Mouse (Mus musculus) liver, adult 2 months (tissue): ENCODE results near the gene Rab31. TPM values are rescaled to one million over a fixed set of nuclear protein-coding genes. Genes with fewer than 3 reads are reported as not detected.

ENCODE experiments used
- DNase-seq: peaks from one replicate; pipeline ENCODE4 v3.0.0-alpha.2; 2011; ENCODE audit warnings: low read depth, low spot score; ENCODE audit errors: extremely low read depth
- H3K27ac ChIP-seq: fragments of 200-500 bp; replicated peaks from 2 replicates; pipeline ENCODE4 v1.5.1; 2012; ENCODE audit warnings: low read depth, mild to moderate bottlenecking, control low read depth, inconsistent platforms, low read length; ENCODE audit not compliant: insufficient read depth
- H3K27me3 ChIP-seq: fragments of 200-500 bp; 2 replicates; pipeline ENCODE4 v1.6.1; 2012; ENCODE audit warnings: mild to moderate bottlenecking, moderate library complexity, low read length, inconsistent platforms; ENCODE audit not compliant: control insufficient read depth, insufficient read depth
- H3K36me3 ChIP-seq: fragments of 200-500 bp; 2 replicates; pipeline ENCODE4 v1.6.1; 2012; ENCODE audit warnings: low read length, inconsistent platforms; ENCODE audit not compliant: control insufficient read depth, insufficient read depth
- H3K4me1 ChIP-seq: fragments of 200-500 bp; 2 replicates; pipeline ENCODE4 v1.6.1; 2011; ENCODE audit warnings: low read length; ENCODE audit not compliant: control insufficient read depth, insufficient read depth
- H3K4me3 ChIP-seq: fragments of 200-500 bp; 2 replicates; pipeline ENCODE4 v1.5.1; 2011; ENCODE audit warnings: low read depth, mild to moderate bottlenecking, control low read depth, low read length, moderate library complexity; ENCODE audit not compliant: insufficient read depth
- H3K79me2 ChIP-seq: fragments of 200-500 bp; 2 replicates; pipeline ENCODE4 v1.6.1; 2012; ENCODE audit warnings: inconsistent platforms, mild to moderate bottlenecking, low read length, moderate library complexity; ENCODE audit not compliant: control insufficient read depth, insufficient read depth
- H3K9ac ChIP-seq: fragments of 200-500 bp; 2 replicates; pipeline ENCODE4 v1.6.1; 2012; ENCODE audit warnings: low read depth, mild to moderate bottlenecking, control low read depth, inconsistent platforms, low read length
- CTCF ChIP-seq: fragments of 200-500 bp; IDR thresholded peaks from 2 replicates; pipeline ENCODE4 v1.5.1; 2011; ENCODE audit warnings: low read depth, low read length, control low read depth
- POLR2A ChIP-seq: fragments of 200-500 bp; IDR thresholded peaks from 2 replicates; pipeline ENCODE4 v1.6.1; 2011; ENCODE audit warnings: low read length, control low read depth; ENCODE audit not compliant: insufficient read depth; ENCODE audit errors: extremely low read depth
- WGBS: fragments of 180-500 bp; shearing (Covaris S2); methylation state at CpG from one replicate; pipeline ENCODE4 v1.1.7; 2018; 5-methylcytosine and 5-hydroxymethylcytosine counted together
- polyA plus RNA-seq: library from polyadenylated mRNA; depleted of rRNA; stranded (reverse); fragments of >200 nt; gene quantifications from 2 replicates; pipeline ENCODE4 v1.2.3, GENCODE M21; 2012
- total RNA-seq: library from RNA; depleted of rRNA; stranded (reverse); fragments of >200 nt; gene quantifications from 2 replicates; pipeline ENCODE4 v1.2.3, GENCODE M21; 2014

The Rab31 gene
- total and polyA plus RNA-seq, 2 experiments: 3.5 to 5.4 TPM

DNA sequence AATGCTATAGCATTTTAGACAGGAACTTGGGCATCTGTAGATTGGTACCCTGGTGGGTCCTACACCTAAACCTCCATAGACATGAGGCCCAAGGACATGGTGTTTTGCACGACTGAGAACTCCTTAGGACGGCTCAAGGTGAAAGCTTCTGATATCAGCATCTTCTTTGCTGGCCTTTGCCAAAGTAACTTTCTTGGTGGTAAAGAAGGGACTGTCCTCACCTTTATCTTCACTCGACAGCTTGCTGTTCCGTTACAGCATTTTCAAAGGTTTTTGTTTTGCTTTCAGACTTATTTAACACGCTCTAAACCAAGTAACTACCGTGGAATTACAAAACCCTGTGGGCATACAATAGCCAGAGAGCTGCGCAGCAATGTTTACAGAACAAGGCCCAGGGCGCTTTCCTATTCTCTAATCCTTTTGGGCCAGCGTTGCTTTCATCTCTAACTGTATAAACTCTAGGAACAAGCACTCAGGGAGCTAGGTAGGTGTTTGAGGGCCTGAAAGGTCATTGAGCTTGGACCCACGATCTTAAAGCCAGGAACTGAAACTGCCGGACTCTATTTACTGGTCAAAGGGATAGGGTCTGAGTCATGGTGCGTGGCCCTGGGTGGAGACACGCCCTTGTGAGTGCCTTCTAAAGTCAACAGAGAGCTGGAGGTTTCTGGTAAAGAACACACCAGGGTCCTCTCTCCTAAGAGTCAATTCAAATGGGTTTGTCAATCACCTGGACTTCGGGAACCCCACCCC lies 109.0 kb downstream of the Rab31 start:
- TF ChIP-seq CTCF: no peak
- TF ChIP-seq POLR2A: no peak
- 58% methylated on average over 14 of the region's 14 CpGs for WGBS
- Histone ChIP-seq H3K36me3 (no peaks in the 10 kb centered on the region), H3K4me1 (peaks cover 11% of the 10 kb centered on the region), H3K4me3 (no peak overlapping the region), H3K27ac (no peak overlapping the region), H3K27me3 (no peaks in the 10 kb centered on the region), H3K9ac (no peak overlapping the region), H3K79me2 (no peaks in the 10 kb centered on the region)
- peak; percentile 15 for DNase-seq

DNA sequence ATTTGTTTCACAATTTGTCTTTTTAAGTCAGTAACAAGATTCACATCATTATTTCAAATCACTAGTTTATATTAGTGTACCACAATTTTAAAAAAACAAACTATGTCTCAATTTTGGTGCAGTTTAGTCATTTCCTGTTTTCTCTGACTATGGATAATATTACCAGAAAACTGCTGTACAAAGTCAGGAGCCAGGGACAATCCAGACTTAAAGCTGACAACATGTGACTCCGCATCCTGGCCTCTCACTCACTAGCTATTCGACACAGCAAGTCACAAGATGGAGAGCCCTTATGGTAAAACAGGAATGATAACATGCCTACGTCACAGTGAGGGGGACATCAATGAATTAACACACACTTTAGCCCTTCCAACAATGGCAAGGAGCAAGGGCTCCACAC lies 109.9 kb downstream of the Rab31 start:
- H3K27ac ChIP-seq: no peak overlapping the region
- H3K79me2 ChIP-seq: no peaks in the 10 kb centered on the region
- H3K4me1 ChIP-seq: peaks cover 11% of the 10 kb centered on the region
- H3K27me3 ChIP-seq: no peaks in the 10 kb centered on the region
- H3K36me3 ChIP-seq: no peaks in the 10 kb centered on the region
- DNase-seq: no peak
- TF ChIP-seq CTCF: no peak
- no peak for TF ChIP-seq POLR2A
- no peak overlapping the region for H3K4me3 ChIP-seq
- no peak overlapping the region for H3K9ac ChIP-seq
- 82% methylated on average over 3 of the region's 3 CpGs for WGBS

DNA sequence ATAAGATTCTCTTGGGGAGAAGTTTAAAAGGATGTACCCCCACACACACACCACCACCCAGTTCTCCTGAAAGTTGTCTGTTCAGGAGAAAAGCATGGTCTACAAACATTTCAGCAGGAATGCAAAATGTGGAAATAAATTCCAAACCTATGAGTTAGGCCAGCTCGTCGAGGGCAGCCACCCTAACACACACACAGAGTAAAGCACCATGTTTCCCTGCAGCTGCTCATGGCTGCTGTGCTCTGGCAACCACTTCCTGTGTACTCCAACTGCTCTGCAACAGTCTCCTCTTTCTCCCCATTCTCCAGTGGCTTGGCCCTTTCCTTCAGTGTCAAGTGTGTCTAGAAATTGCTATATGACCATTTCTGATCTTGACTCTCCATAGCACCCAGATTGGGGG lies 114.1 kb downstream of the Rab31 start:
- Histone ChIP-seq H3K4me3 (no peak overlapping the region), H3K9ac (no peak overlapping the region), H3K27me3 (no peaks in the 10 kb centered on the region), H3K27ac (no peak overlapping the region), H3K4me1 (peaks cover 3% of the 10 kb centered on the region; the same call in 1 of the 2 replicates), H3K79me2 (no peaks in the 10 kb centered on the region), H3K36me3 (no peaks in the 10 kb centered on the region)
- WGBS: 75% methylated on average over 2 of the region's 2 CpGs
- DNase-seq: no peak
- no peak for TF ChIP-seq CTCF
- no peak for TF ChIP-seq POLR2A

DNA sequence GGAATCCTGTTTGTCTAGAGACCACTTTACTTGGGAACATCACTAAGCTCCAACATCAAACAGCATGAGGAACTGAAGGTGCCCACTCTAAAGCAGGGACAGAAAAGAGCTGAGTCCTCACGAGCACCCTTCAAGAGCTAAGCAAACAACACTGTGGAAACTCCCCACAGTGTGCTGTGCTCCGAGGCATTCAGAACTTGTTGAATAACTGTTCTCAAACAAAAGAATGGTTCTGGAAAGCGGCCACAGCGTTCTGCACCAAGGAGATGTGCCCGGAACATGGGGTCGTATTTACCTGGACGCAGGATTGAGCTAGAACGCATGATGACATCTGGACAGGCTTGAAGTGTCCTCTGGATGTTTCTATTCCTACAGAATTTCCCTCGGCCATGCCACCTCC lies 114.6 kb downstream of the Rab31 start:
- Histone ChIP-seq H3K79me2 (no peaks in the 10 kb centered on the region), H3K4me3 (no peak overlapping the region), H3K4me1 (peaks cover 3% of the 10 kb centered on the region; the same call in 1 of the 2 replicates), H3K27ac (no peak overlapping the region), H3K27me3 (no peaks in the 10 kb centered on the region), H3K9ac (no peak overlapping the region), H3K36me3 (no peaks in the 10 kb centered on the region)
- 84% methylated on average over 9 of the region's 9 CpGs for WGBS
- DNase-seq: no peak
- TF ChIP-seq POLR2A: no peak
- TF ChIP-seq CTCF: no peak

DNA sequence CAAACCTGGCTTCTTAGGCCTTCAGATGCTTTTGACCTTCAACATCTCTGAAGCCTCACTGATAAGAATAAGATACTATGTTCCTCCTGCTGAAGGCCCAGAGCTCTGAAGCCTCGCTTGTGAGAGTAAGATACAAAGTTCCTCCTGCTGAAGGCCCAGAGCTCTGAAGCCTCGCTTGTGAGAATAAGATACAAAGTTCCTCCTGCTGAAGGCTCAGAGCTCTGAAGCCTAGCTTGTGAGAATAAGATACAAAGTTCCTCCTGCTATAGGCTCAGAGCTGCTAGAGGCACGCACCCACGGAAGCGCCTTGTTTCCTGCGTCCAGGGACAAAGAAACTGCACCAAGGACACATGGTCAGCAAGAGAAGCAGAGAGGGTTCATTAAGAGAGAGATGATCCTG lies 115.8 kb downstream of the Rab31 start:
- Histone ChIP-seq H3K27me3 (no peaks in the 10 kb centered on the region), H3K9ac (no peak overlapping the region), H3K4me1 (no peaks in the 10 kb centered on the region), H3K27ac (no peak overlapping the region), H3K4me3 (no peak overlapping the region), H3K79me2 (no peaks in the 10 kb centered on the region), H3K36me3 (no peaks in the 10 kb centered on the region)
- DNase-seq: no peak
- WGBS: 79% methylated on average over 6 of the region's 6 CpGs
- TF ChIP-seq POLR2A (no peak), CTCF (no peak)

DNA sequence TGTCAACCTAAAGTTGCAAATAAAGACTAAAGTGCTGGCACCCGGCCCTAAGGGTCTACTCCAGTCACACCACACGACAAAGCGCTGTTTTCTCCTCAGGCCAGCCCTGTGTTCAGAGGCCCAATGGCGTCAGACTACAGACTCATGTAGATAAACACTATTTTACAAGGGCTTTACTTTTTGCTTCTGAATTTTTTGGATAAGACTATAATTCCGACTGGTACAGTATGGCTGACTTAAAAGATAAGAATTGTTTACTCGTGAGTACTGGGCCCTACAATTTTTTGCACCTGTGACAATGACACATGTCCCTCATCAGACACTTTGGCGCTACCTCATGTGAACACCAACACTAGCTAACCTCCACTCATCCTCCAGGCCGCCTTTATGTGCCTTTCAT lies 116.5 kb downstream of the Rab31 start:
- H3K27ac ChIP-seq: no peak overlapping the region
- H3K9ac ChIP-seq: no peak overlapping the region
- no peaks in the 10 kb centered on the region for H3K27me3 ChIP-seq
- no peak for DNase-seq
- no peaks in the 10 kb centered on the region for H3K36me3 ChIP-seq
- 87% methylated on average over 8 of the region's 8 CpGs for WGBS
- TF ChIP-seq POLR2A (no peak), CTCF (no peak)
- H3K4me3 ChIP-seq: no peak overlapping the region
- no peaks in the 10 kb centered on the region for H3K79me2 ChIP-seq
- no peaks in the 10 kb centered on the region for H3K4me1 ChIP-seq
